Mouse (Mus musculus) erythroblast, embryonic 14.5 days (primary cell): ENCODE measurements around the gene Ak4.

Experiments used
- GATA1 ChIP-seq: IDR thresholded peaks from 2 replicates; pipeline ENCODE4 v1.6.1; 2012; ENCODE audit warnings: low read length, inconsistent platforms, mixed read lengths
- TAL1 ChIP-seq: IDR thresholded peaks from 3 replicates; pipeline ENCODE4 v1.6.1; 2012; ENCODE audit warnings: low read length, inconsistent platforms, mixed read lengths

- TF ChIP-seq TAL1 (no peak), GATA1 (no peak)
These were observed 50.2 kb downstream of the Ak4 start for GRCm38 (mm10) chr4:101469242-101469641.
